Mouse (Mus musculus) heart, embryonic 13.5 days (tissue): Measurements from ENCODE around the gene Smdt1. TPM values are rescaled to one million over a fixed set of nuclear protein-coding genes. Genes with fewer than 3 reads are reported as not detected.
"Not testable (repeated sequence)": the region's sequence is repeated elsewhere in the genome, so short reads cannot be mapped to it uniquely, and the experiment has no call there.

Source experiments
- ATAC-seq: fragments of 200-750 bp; cut with Nextera tagmentation; 2 replicates; pipeline ENCODE4 v1.8.0; 2017; ENCODE audit warnings: moderate TSS enrichment; ENCODE audit not compliant: insufficient number of reproducible peaks, low FRiP score, low TSS enrichment; ENCODE audit errors: extremely low read depth
- H3K27ac ChIP-seq: fragments of 300-500 bp; sonication (generic); replicated peaks from 2 replicates; pipeline ENCODE4 v1.5.1; 2015; ENCODE audit warnings: moderate library complexity, mild to moderate bottlenecking, inconsistent platforms
- H3K27me3 ChIP-seq: fragments of 300-500 bp; sonication (generic); replicated peaks from 2 replicates; pipeline ENCODE4 v1.6.1; 2015; ENCODE audit warnings: mild to moderate bottlenecking, inconsistent platforms
- H3K36me3 ChIP-seq: fragments of 300-500 bp; sonication (generic); 2 replicates; pipeline ENCODE4 v1.6.1; 2015; ENCODE audit warnings: mild to moderate bottlenecking, inconsistent platforms
- H3K4me1 ChIP-seq: fragments of 300-500 bp; sonication (generic); 2 replicates; pipeline ENCODE4 v1.6.1; 2015; ENCODE audit warnings: inconsistent platforms
- H3K4me2 ChIP-seq: fragments of 300-500 bp; sonication (generic); 2 replicates; pipeline ENCODE4 v1.6.1; 2015; ENCODE audit warnings: inconsistent platforms, mild to moderate bottlenecking, moderate library complexity
- H3K4me3 ChIP-seq: fragments of 300-500 bp; sonication (generic); 2 replicates; pipeline ENCODE4 v1.5.1; 2015; ENCODE audit warnings: moderate library complexity, mild to moderate bottlenecking, inconsistent platforms
- H3K9ac ChIP-seq: fragments of 300-500 bp; sonication (generic); 2 replicates; pipeline ENCODE4 v1.6.1; 2015; ENCODE audit warnings: inconsistent platforms, mild to moderate bottlenecking, moderate library complexity
- H3K9me3 ChIP-seq: fragments of 300-500 bp; sonication (generic); 2 replicates; pipeline ENCODE4 v1.6.1; 2016; ENCODE audit warnings: inconsistent platforms
- WGBS: fragments of 180-500 bp; shearing (Covaris S2); methylation state at CpG from one replicate; pipeline ENCODE4 v1.1.7; 2015; ENCODE audit warnings: mixed read lengths; 5-methylcytosine and 5-hydroxymethylcytosine counted together
- polyA plus RNA-seq: library from polyadenylated mRNA; unstranded; fragments of >200 nt; fragmentation: Nextera tagmentation; extraction: Ambion mirVana; gene quantifications from 2 replicates; pipeline ENCODE4 v1.2.1, GENCODE M21; 2015

The Smdt1 gene
- polyA plus RNA-seq, 1 experiment from 2014 or later = 334 TPM

DNA sequence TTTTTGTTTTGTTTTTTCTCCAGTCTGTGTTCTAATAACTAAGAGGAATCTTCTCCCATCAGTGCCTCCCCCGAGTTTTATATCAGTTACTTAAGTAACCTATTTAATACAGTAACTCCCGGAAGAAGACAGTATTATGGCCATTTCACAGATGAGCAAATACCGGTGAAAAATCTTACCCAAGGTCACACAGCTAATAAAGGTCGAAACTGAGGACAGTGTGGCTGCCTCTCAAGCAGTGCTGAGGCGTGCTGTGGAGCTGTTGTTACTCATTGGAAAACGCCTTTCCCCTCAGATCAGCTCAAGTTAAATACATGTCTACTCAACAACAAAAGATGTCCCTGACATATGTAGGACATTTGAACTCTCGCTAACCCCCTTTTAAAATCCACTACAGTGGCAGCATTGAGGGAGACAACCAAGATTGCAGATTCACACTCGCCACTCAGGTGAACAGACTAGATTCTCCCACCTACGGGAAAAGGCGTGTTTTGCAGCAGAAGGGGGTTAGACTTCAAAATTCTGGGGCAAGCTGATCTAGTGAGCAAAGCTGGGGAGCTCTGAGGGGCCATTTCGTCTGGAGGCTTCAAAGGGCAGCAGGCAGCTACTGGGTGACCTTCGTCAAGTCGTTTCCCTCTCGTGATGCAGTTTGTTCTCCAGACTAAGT is 14.5 kb downstream of the Smdt1 start:
- peak overlapping the region; percentile 90 for H3K4me2 ChIP-seq
- H3K9me3 ChIP-seq = no peaks in the 10 kb centered on the region
- peaks cover 32% of the 10 kb centered on the region for H3K36me3 ChIP-seq
- peak overlapping the region; percentile 94 for H3K27ac ChIP-seq
- peak overlapping the region; percentile 92 for H3K4me3 ChIP-seq
- H3K27me3 ChIP-seq = no peaks in the 10 kb centered on the region
- WGBS = 25% methylated on average over 14 of the region's 14 CpGs
- H3K4me1 ChIP-seq = peaks cover 39% of the 10 kb centered on the region
- peak overlapping the region; percentile 99 for H3K9ac ChIP-seq
- no peak for ATAC-seq

DNA sequence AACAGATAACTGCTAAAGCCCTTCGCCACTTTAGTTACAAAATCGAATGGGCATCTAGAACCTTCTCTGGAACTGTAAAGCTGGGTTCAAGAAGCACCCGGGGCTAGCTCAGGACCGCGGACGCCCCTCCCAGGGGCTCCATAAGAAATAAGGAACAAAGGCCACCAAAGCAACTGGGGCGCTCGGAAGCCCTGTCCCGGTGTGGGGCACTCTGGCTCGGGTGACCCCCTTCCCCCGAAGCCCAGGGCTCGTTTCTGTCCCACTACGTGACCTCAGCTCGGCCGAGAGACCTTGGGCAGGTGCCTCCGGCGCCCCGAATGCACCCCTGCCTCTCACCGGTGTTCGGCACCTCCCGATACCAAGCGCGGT is 15.0 kb downstream of the Smdt1 start:
- 1% methylated on average over 23 of the region's 23 CpGs for WGBS
- ATAC-seq = peak; percentile 19
- peak overlapping the region; percentile 92 for H3K4me3 ChIP-seq

DNA sequence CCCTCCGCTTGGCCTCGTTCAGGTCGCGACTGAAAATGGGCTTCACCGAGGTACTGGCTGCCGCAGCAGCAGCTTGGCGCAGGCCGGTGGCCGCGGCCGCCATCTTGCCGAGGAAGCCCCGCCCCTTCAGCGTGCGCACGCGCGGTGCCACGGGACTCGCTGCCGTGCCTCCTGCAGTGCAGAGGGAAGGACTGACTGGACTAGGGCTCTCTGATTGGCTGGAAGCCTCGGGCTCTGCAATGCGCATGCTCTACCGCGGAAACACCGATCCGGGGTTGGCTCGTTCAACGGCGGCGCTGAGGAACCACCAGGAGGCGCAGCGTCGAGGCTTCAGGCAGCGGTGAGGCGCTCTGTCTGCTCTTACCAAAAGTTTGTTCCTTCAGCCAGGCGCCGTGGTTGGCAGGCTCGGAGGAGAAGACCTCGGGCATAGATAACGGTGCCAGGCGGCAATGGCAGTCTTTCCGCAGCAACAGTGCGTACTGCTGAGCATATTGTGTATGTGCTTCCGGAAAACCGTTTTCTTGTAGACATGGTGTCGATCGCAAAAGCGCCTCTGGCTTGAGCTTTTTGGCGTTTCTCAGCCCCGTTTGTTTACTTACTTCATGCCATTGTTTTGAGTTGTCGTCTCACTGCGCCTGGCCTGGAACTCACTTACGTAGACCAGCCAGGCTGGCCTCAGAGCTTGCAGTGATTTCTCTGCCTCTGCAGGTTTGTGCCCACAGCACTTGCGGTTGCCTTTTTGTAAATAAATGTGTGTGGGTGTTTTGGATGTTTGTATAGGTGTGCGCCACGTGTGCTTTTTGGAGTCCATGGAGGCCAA is 15.6 kb downstream of the Smdt1 start, which contains the start of gene Ndufa6:
Gene Ndufa6 (minus strand): TSS at position 197 of the 820 bp plus-strand sequence.
- 2% methylated on average over 56 of the region's 57 CpGs for WGBS
- H3K9ac ChIP-seq = peak within 1 kb of the TSS; percentile 99
- H3K9me3 ChIP-seq = no peaks in the 10 kb centered on the region
- H3K27ac ChIP-seq = peak within 1 kb of the TSS; percentile 94
- H3K4me2 ChIP-seq = peak within 1 kb of the TSS; percentile 90
- peak; percentile 97 for ATAC-seq
- H3K4me3 ChIP-seq = peak within 1 kb of the TSS; percentile 92
- H3K4me1 ChIP-seq = peaks cover 45% of the 10 kb centered on the region
- H3K36me3 ChIP-seq = peaks cover 21% of the 10 kb centered on the region
- H3K27me3 ChIP-seq = no peaks in the 10 kb centered on the region

More for the DNA sequence above, 15.0 kb downstream of the Smdt1 start:
- H3K27me3 ChIP-seq = no peaks in the 10 kb centered on the region
- peaks cover 41% of the 10 kb centered on the region for H3K4me1 ChIP-seq
- H3K36me3 ChIP-seq = peaks cover 27% of the 10 kb centered on the region
- H3K9me3 ChIP-seq = no peaks in the 10 kb centered on the region
- H3K27ac ChIP-seq = peak overlapping the region; percentile 94
- H3K4me2 ChIP-seq = peak overlapping the region; percentile 90
- peak overlapping the region; percentile 99 for H3K9ac ChIP-seq

DNA sequence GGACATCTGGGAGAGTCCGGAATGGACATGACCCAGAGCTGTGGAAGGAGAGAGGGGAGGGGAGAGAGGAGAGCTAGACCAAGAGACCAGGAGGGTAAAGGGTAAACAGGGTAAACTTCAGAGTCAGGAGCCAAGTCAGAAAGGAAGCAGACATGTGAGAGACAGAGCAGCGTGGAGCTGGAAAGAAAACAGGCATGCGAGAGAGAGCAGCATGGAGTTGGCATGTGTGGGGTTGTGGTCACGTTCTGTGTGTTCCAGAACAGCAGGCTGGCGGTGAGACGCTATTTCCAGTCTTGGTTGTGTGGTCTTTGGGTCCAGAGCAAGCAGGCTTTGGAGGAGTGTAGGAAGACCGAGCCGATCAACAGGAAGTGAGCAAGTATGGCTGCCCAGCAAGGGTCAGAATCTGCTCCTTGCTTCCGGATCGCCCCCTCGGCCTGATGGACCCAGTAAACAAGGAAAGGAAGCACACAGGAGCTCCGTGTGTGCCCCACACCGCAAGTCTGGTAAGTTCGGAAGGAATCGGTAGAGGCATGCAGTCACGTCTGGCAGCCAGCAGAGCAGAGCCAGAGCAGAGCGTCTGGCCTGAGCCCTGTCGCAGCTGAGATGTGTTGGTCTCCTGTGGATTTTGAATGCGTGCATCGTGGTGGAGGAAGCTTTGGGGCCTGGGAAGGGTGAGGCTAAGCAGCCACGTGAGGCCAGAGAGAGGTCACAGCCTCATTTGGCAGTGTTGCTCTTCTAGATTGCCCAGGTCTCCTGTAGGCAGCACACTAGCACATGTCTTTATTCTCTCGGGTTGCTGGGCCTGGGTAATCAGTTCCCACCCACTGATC is 19.9 kb downstream of the Smdt1 start:
- Histone ChIP-seq H3K4me3 (no peak overlapping the region), H3K27ac (peak overlapping the region; percentile 73), H3K4me1 (peaks cover 32% of the 10 kb centered on the region), H3K4me2 (peak overlapping the region; percentile 39), H3K36me3 (no peaks in the 10 kb centered on the region), H3K9ac (peak overlapping the region; percentile 12; the same call in 1 of the 2 replicates), H3K9me3 (no peaks in the 10 kb centered on the region), H3K27me3 (no peaks in the 10 kb centered on the region)
- ATAC-seq = no peak
- 51% methylated on average over 22 of the region's 22 CpGs for WGBS

DNA sequence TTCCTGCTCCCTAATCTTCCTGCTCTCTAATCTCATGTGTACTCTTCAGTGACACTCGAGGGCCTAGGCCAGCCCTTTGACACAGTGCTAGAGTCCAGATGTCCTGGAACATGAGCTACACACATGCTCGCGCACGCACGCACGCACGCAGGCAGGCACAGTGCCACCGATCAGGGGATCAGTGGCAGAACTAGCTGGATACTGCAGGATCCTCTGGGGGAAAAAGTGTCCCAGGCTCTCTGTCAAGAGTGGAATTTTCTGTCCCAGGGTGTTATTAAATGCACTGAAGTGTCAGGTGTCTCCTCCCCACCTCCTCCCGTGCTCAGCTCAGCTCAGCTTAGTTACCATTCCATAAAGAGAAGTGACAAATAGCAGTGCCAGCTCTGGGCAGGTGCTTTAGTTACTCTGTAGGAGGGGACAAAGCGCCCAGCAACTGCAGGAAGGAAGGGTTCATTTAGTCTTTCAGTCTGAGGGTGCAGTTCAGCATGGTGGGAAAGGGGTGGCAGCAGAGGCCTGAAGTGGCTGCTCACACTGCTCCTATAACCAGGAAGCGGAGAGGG is 22.8 kb downstream of the Smdt1 start:
- ATAC-seq = peak; percentile 19; the same call in 1 of the 2 replicates
- H3K27me3 ChIP-seq = no peaks in the 10 kb centered on the region
- H3K4me2 ChIP-seq = no peak overlapping the region
- H3K9ac ChIP-seq = peak overlapping the region; percentile 62; the same call in 1 of the 2 replicates
- H3K9me3 ChIP-seq = no peaks in the 10 kb centered on the region
- H3K4me1 ChIP-seq = peaks cover 25% of the 10 kb centered on the region
- H3K36me3 ChIP-seq = no peaks in the 10 kb centered on the region
- no peak overlapping the region for H3K4me3 ChIP-seq
- H3K27ac ChIP-seq = peak overlapping the region; percentile 75
- 62% methylated on average over 11 of the region's 11 CpGs for WGBS

DNA sequence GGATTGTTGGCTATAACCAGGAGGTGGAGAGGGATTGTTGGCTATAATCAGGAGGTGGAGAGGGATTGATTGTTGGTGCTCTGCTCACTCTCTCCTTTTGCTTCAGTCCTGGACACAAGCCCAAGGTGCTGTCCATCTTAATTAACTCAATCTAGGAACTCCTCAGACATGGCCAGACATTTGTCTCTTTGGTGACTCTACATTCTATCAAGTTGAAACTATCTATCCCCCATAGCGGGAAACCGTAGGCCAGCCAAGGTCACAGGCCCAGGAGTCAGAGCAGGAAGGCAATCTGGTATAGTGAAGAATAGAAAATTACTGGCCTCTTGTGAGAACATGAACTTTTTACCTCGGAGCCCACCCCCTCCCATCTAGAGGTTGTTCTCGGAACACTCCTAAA is 23.5 kb downstream of the Smdt1 start:
- no peak for ATAC-seq
- WGBS = 56% methylated on average over 4 of the region's 4 CpGs
- H3K4me3 ChIP-seq = no peak overlapping the region
- H3K4me2 ChIP-seq = no peak overlapping the region
- no peaks in the 10 kb centered on the region for H3K27me3 ChIP-seq
- H3K9me3 ChIP-seq = no peaks in the 10 kb centered on the region
- peak overlapping the region; percentile 75; the same call in 1 of the 2 replicates for H3K27ac ChIP-seq
- no peak overlapping the region for H3K9ac ChIP-seq
- no peaks in the 10 kb centered on the region for H3K36me3 ChIP-seq
- H3K4me1 ChIP-seq = peaks cover 25% of the 10 kb centered on the region

DNA sequence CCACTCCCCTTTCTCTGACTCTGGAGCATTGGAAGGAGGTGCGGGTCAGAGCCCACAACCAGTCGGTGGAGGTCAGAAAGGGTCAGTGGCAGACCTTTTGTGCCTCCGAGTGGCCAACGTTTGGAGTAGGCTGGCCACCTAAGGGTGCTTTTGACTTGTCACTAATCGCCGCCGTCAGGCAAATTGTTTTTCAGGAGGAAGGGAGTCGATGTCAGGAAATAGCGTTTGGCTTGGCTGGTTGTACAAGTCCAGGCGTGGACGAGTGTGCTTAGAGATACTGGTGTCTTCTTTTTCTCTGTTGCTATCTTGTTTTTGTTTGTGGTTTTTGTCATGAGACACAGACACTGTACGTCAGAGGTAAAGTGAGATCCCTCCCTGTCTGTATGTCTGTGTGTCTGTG is 25.0 kb downstream of the Smdt1 start:
- H3K4me2 ChIP-seq, H3K4me3 ChIP-seq, H3K9me3 ChIP-seq, H3K36me3 ChIP-seq, H3K9ac ChIP-seq, ATAC-seq, H3K27me3 ChIP-seq, H3K27ac ChIP-seq: not testable (repeated sequence)
- H3K4me1 ChIP-seq = peaks cover 20% of the 10 kb centered on the region
- 35% methylated on average over 7 of the region's 12 CpGs for WGBS

DNA sequence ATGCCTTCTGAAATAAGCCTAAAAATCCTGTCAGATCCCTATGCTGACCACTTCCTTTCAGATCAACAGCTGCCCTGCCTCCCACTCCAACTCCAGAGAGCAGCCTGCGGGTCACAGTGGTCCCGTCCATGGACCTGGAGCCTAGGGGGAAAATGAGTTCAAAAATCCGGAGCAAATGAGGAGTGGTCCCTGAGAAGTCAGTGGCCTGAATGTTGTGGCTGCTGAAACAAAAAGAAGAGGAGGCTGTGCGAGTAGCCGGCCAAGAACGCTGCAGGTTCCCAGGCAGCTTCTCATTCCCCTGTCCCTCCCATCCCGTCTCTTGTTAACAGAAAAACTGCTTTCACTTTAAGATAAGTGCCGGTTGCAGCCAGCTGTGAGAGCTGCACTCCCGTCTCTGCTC is 25.8 kb downstream of the Smdt1 start:
- H3K9ac ChIP-seq, H3K36me3 ChIP-seq, H3K9me3 ChIP-seq, ATAC-seq, H3K27me3 ChIP-seq: not testable (repeated sequence)
- H3K4me2 ChIP-seq = peak overlapping the region; percentile 53
- peaks cover 23% of the 10 kb centered on the region for H3K4me1 ChIP-seq
- peak overlapping the region; percentile 28 for H3K4me3 ChIP-seq
- WGBS = 5% methylated on average over 7 of the region's 9 CpGs
- H3K27ac ChIP-seq = 0 out of 2 replicates have a peak overlapping the region, but pooled peaks have one; percentile 48

DNA sequence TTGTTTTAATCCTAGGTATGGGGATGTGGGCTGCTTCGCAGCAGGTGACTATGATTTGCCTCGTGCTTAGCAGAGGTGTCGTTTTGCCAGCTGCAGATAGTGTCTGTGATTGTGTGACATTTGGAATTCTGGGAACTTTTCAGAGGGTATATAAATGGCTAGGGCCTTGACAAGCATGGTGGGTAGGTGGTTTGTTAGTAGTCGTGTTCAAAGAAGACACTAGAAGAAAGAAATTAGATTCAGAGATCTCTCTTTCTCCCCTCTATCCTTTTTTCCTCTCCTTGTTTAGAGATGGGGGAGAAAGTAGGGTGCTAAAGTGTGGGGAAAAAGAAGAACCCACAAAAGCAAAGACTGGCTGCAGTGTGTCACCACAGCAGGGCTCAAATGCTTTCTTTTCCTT is 29.4 kb downstream of the Smdt1 start:
- Histone ChIP-seq H3K9ac (no peak overlapping the region), H3K4me2 (no peak overlapping the region), H3K9me3 (no peaks in the 10 kb centered on the region), H3K27ac (peak overlapping the region; percentile 45), H3K4me3 (no peak overlapping the region), H3K36me3 (0 out of 2 replicates have a peak, but pooled peaks cover 5% of the 10 kb centered on the region), H3K4me1 (peaks cover 7% of the 10 kb centered on the region; the same call in 1 of the 2 replicates), H3K27me3 (no peaks in the 10 kb centered on the region)
- WGBS = 79% methylated on average over 4 of the region's 4 CpGs
- ATAC-seq = no peak

DNA sequence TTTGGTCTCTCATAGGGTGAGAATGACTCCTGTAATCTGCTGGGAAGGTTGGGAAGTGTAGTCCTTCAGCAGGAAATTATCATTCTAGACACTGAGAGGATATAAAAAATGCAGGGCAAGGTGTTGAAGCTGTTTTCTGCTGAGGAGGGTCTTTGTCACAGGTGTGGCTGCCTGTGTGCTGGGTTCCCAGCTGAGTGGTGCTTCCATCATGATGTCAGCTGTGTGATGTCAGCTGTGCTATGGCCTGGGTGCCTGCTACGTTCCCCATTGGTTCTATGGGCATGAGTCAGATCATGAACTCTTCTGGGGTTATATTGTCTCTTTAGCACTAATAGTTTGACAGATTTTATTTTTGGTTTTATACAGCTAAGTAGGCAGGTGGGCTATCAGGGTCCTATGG is 30.1 kb downstream of the Smdt1 start:
- Histone ChIP-seq H3K9ac (no peak overlapping the region), H3K4me1 (peaks cover 7% of the 10 kb centered on the region; the same call in 1 of the 2 replicates), H3K27me3 (no peaks in the 10 kb centered on the region), H3K27ac (no peak overlapping the region), H3K4me3 (no peak overlapping the region), H3K36me3 (0 out of 2 replicates have a peak, but pooled peaks cover 5% of the 10 kb centered on the region), H3K9me3 (no peaks in the 10 kb centered on the region), H3K4me2 (no peak overlapping the region)
- 75% methylated on average over 1 of the region's 1 CpGs for WGBS
- no peak for ATAC-seq
